In genomic region chr11:44155591-44155990, GRCm38 (mm10) we compare ENCODE assay signal across 24 mouse cellular contexts.
DNase-seq lines count a peak whose midpoint lies in the region; ATAC-seq and TF ChIP-seq lines count a peak whose summit lies in the region.
"Had no signal": no experiment of that assay in that cellular context is flagged by ENCODE, and none has a peak within 500 bp of the region (broad histone marks: within the 10 kb centered on the region; RNA-seq: fewer than 3 reads in every experiment).

No protein-coding gene starts in this region.

- DNase-seq in heart, adult 8-10 months (ENCODE audit: low spot score): peak; percentile 2
- no peak for DNase-seq in heart, adult 9 months (ENCODE audit: low spot score in 2 of 2)
- no peak for DNase-seq in heart, postnatal 0 days (ENCODE audit: low spot score)
- DNase-seq in heart, embryonic 10.5 days (ENCODE audit: low spot score): no peak
- peak; percentile 35 for DNase-seq in lung, embryonic 14.5 days
- DNase-seq in lung, postnatal 10 days: no peak
- DNase-seq in frontal cortex, postnatal 10 days (ENCODE audit: low spot score in 2 of 2): no peak
- DNase-seq: B cell, adult 2 months; cerebellum, adult 8-10 months; cerebellum, postnatal 25 days; gastrocnemius, adult 2 months; gastrocnemius, postnatal 36 days; liver, embryonic 13.5 days; lung, adult 18-20 months; right cerebral cortex, postnatal 14 days; thymus, postnatal 4 days had no signal

- 45% methylated on average over 2 of the region's 2 CpGs for WGBS in heart, postnatal 0 days
- WGBS in heart, embryonic 10.5 days: 62% methylated on average over 2 of the region's 2 CpGs
- WGBS in lung, embryonic 14.5 days: 17% methylated on average over 2 of the region's 2 CpGs

- H3K36me3 ChIP-seq in heart, postnatal 0 days (replicated peaks; ENCODE audit: control insufficient read depth, insufficient read depth, low read length): no peaks in the 10 kb centered on the region
- no peaks in the 10 kb centered on the region for H3K36me3 ChIP-seq in heart, embryonic 10.5 days
- H3K36me3 ChIP-seq in lung, embryonic 14.5 days (ENCODE audit: insufficient read depth): no peaks in the 10 kb centered on the region
- H3K36me3 ChIP-seq: embryonic facial prominence, embryonic 12.5 days; hindbrain, embryonic 12.5 days; intestine, embryonic 15.5 days; limb, embryonic 13.5 days; liver, embryonic 13.5 days; midbrain, embryonic 10.5 days; midbrain, embryonic 15.5 days; neural tube, embryonic 15.5 days had no signal

- TF ChIP-seq EP300 in heart, postnatal 0 days (IDR thresholded peaks at IDR 0.05; ENCODE audit: low read depth): no peak

- H3K27ac ChIP-seq in heart, postnatal 0 days (ENCODE audit: low read depth): peak overlapping the region; percentile 75
- no peak overlapping the region for H3K27ac ChIP-seq in heart, embryonic 10.5 days
- H3K27ac ChIP-seq in lung, embryonic 14.5 days (ENCODE audit: low read depth): peak overlapping the region; percentile 60
- H3K27ac ChIP-seq: embryonic facial prominence, embryonic 12.5 days; gastrocnemius, adult 2 months; hindbrain, embryonic 12.5 days; hindbrain, postnatal 0 days; intestine, embryonic 15.5 days; limb, embryonic 13.5 days; liver, embryonic 13.5 days; midbrain, embryonic 10.5 days; midbrain, embryonic 15.5 days; neural tube, embryonic 15.5 days had no signal

- no peak overlapping the region for H3K4me3 ChIP-seq in heart, postnatal 0 days (ENCODE audit: low read depth, low read length)
- no peak overlapping the region for H3K4me3 ChIP-seq in heart, embryonic 10.5 days
- no peak overlapping the region for H3K4me3 ChIP-seq in lung, embryonic 14.5 days (ENCODE audit: low read depth, low read length)
- H3K4me3 ChIP-seq: embryonic facial prominence, embryonic 12.5 days; gastrocnemius, adult 2 months; hindbrain, embryonic 12.5 days; intestine, embryonic 15.5 days; limb, embryonic 13.5 days; liver, embryonic 13.5 days; midbrain, embryonic 10.5 days; midbrain, embryonic 15.5 days; neural tube, embryonic 15.5 days had no signal

- no peak overlapping the region for H3K9ac ChIP-seq in heart, postnatal 0 days (replicated peaks; ENCODE audit: low read depth, low read length)
- H3K9ac ChIP-seq in lung, embryonic 14.5 days: no peak overlapping the region
- H3K9ac ChIP-seq: embryonic facial prominence, embryonic 12.5 days; hindbrain, embryonic 12.5 days; intestine, embryonic 15.5 days; limb, embryonic 13.5 days; liver, embryonic 13.5 days; midbrain, embryonic 15.5 days; neural tube, embryonic 15.5 days had no signal

- no peak overlapping the region for H3K4me2 ChIP-seq in heart, postnatal 0 days (ENCODE audit: low read depth, low read length)
- H3K4me2 ChIP-seq in lung, embryonic 14.5 days: no peak overlapping the region
- H3K4me2 ChIP-seq: embryonic facial prominence, embryonic 12.5 days; hindbrain, embryonic 12.5 days; intestine, embryonic 15.5 days; limb, embryonic 13.5 days; liver, embryonic 13.5 days; midbrain, embryonic 15.5 days; neural tube, embryonic 15.5 days had no signal

- H3K9me3 ChIP-seq in heart, postnatal 0 days (replicated peaks; ENCODE audit: control insufficient read depth, low read length): no peaks in the 10 kb centered on the region
- no peaks in the 10 kb centered on the region for H3K9me3 ChIP-seq in heart, embryonic 10.5 days
- H3K9me3 ChIP-seq in lung, embryonic 14.5 days (ENCODE audit: low read depth, low read length): no peaks in the 10 kb centered on the region
- H3K9me3 ChIP-seq: embryonic facial prominence, embryonic 12.5 days; hindbrain, embryonic 12.5 days; intestine, embryonic 15.5 days; limb, embryonic 13.5 days; liver, embryonic 13.5 days; midbrain, embryonic 10.5 days; midbrain, embryonic 15.5 days; neural tube, embryonic 15.5 days had no signal

- peak; percentile 30 for ATAC-seq in heart, postnatal 0 days (ENCODE audit: insufficient read depth, low read depth)
- no peak; the same call in 1 of the 2 replicates for ATAC-seq in lung, embryonic 14.5 days (ENCODE audit: insufficient read depth)
- ATAC-seq: intestine, embryonic 15.5 days; midbrain, embryonic 15.5 days had no signal

- no peaks in the 10 kb centered on the region for H3K27me3 ChIP-seq in heart, postnatal 0 days (ENCODE audit: control insufficient read depth, insufficient read depth, low read length)
- no peaks in the 10 kb centered on the region for H3K27me3 ChIP-seq in heart, embryonic 10.5 days (ENCODE audit: insufficient read depth, poor library complexity, severe bottlenecking)
- no peaks in the 10 kb centered on the region for H3K27me3 ChIP-seq in lung, embryonic 14.5 days (ENCODE audit: insufficient read depth, low read length)
- H3K27me3 ChIP-seq: embryonic facial prominence, embryonic 12.5 days; hindbrain, embryonic 12.5 days; intestine, embryonic 15.5 days; limb, embryonic 13.5 days; liver, embryonic 13.5 days; midbrain, embryonic 15.5 days; neural tube, embryonic 15.5 days had no signal

- peaks cover 11% of the 10 kb centered on the region for H3K4me1 ChIP-seq in heart, postnatal 0 days (ENCODE audit: control insufficient read depth, insufficient read depth)
- peaks cover 14% of the 10 kb centered on the region for H3K4me1 ChIP-seq in heart, embryonic 10.5 days
- peaks cover 13% of the 10 kb centered on the region; the same call in 1 of the 2 replicates for H3K4me1 ChIP-seq in lung, embryonic 14.5 days (ENCODE audit: insufficient read depth)
- H3K4me1 ChIP-seq: embryonic facial prominence, embryonic 12.5 days; intestine, embryonic 15.5 days; liver, embryonic 13.5 days; midbrain, embryonic 15.5 days had no signal

- TF ChIP-seq CTCF in heart, postnatal 0 days (IDR thresholded peaks at IDR 0.05; ENCODE audit: low read depth): no peak
- TF ChIP-seq CTCF in lung, embryonic 14.5 days (IDR thresholded peaks at IDR 0.05; ENCODE audit: low read depth): no peak

Comparison
In these comparisons a context has a peak if more than half of its experiments do, and no peak if none do; other contexts are left out.
1. DNase-seq: peak in heart, adult 8-10 months (single experiment) and lung, embryonic 14.5 days (single experiment); none in heart, adult 9 months (0 of 2), heart, postnatal 0 days (single experiment), heart, embryonic 10.5 days (single experiment), lung, postnatal 10 days (single experiment) and frontal cortex, postnatal 10 days (0 of 2).